Mouse (Mus musculus): Measurements from ENCODE around the gene Fry. TPM values are rescaled to one million over a fixed set of nuclear protein-coding genes. Genes with fewer than 3 reads are reported as not detected.

Fry gene
- total and polyA plus RNA-seq, 3 experiments, result 1.9 to 2.3 TPM; not detected in 1

GRCm38 (mm10) chr5:150452004-150452626 is 333.7 kb downstream of the Fry start:
- H3K79me2 ChIP-seq (ENCODE audit: control insufficient read depth, insufficient read depth, low read length, poor library complexity), result no peaks in the 10 kb centered on the region
- TF ChIP-seq ZC3H11A (IDR thresholded peaks at IDR 0.05; ENCODE audit: low read depth, low read length), result 0 out of 2 replicates have a peak, but pooled peaks have one; percentile 12
- TF ChIP-seq UBTF (IDR thresholded peaks at IDR 0.05; ENCODE audit: borderline replicate concordance, insufficient read depth, low read depth, low read length), result no peak
- TF ChIP-seq CTCF (IDR thresholded peaks at IDR 0.05 in 2 of 3, conservative IDR thresholded peaks at IDR 0.05 in 1 of 3; ENCODE audit: control insufficient read depth in 1 of 3, insufficient read depth in 1 of 3, low read depth in 2 of 3, low read length in 3 of 3, poor library complexity in 1 of 3, severe bottlenecking in 1 of 3), result peak in 2 of 3 experiments; percentile 39 to 45; a peak in 4 of 6 replicates
- TF ChIP-seq RAD21 (IDR thresholded peaks at IDR 0.05; ENCODE audit: low read depth, low read length), result peak; percentile 18
- peak; percentile 38 for TF ChIP-seq SMC3 (IDR thresholded peaks at IDR 0.05; ENCODE audit: low read depth, low read length)
- H3K27ac ChIP-seq (ENCODE audit: control insufficient read depth, low read depth, low read length), result no peak overlapping the region
- no peaks in the 10 kb centered on the region for H3K36me3 ChIP-seq (ENCODE audit: control insufficient read depth in 1 of 2, insufficient read depth in 2 of 2, low read length in 2 of 2)
- no peak overlapping the region for H3K9ac ChIP-seq (ENCODE audit: control insufficient read depth, low read depth, low read length, poor library complexity, severe bottlenecking)
- no peaks in the 10 kb centered on the region for H3K9me3 ChIP-seq (replicated peaks; ENCODE audit: insufficient read depth, low read length)
- no peak overlapping the region for H3K4me3 ChIP-seq (ENCODE audit: control insufficient read depth in 1 of 2, insufficient read depth in 1 of 2, low read depth in 2 of 2, low read length in 2 of 2)
- H3K4me1 ChIP-seq (ENCODE audit: control insufficient read depth in 1 of 2, insufficient read depth in 2 of 2, low read length in 2 of 2), result no peaks in the 10 kb centered on the region
- DNase-seq (ENCODE audit: low read depth, low spot score), result no peak
- no peaks in the 10 kb centered on the region for H3K27me3 ChIP-seq (ENCODE audit: control insufficient read depth in 1 of 2, insufficient read depth in 2 of 2, low read length in 2 of 2)

GRCm38 (mm10) chr5:150452671-150453070 is 334.2 kb downstream of the Fry start:
- no peak overlapping the region for H3K27ac ChIP-seq (ENCODE audit: control insufficient read depth, low read depth, low read length)
- TF ChIP-seq SIN3A (IDR thresholded peaks at IDR 0.05; ENCODE audit: low read length) (no peak), MXI1 (IDR thresholded peaks at IDR 0.05; ENCODE audit: low read depth, low read length) (no peak), BHLHE40 (IDR thresholded peaks at IDR 0.05; ENCODE audit: borderline replicate concordance, low read depth, low read length) (no peak), SMC3 (IDR thresholded peaks at IDR 0.05; ENCODE audit: low read depth, low read length) (no peak), ZC3H11A (IDR thresholded peaks at IDR 0.05; ENCODE audit: low read depth, low read length) (no peak), CHD1 (IDR thresholded peaks at IDR 0.05; ENCODE audit: low read depth, low read length) (no peak), RAD21 (IDR thresholded peaks at IDR 0.05; ENCODE audit: low read depth, low read length) (no peak)
- no peaks in the 10 kb centered on the region for H3K36me3 ChIP-seq (ENCODE audit: control insufficient read depth in 1 of 2, insufficient read depth in 2 of 2, low read length in 2 of 2)
- no peaks in the 10 kb centered on the region for H3K79me2 ChIP-seq (ENCODE audit: control insufficient read depth, insufficient read depth, low read length, poor library complexity)
- H3K4me1 ChIP-seq (ENCODE audit: control insufficient read depth in 1 of 2, insufficient read depth in 2 of 2, low read length in 2 of 2), result no peaks in the 10 kb centered on the region
- H3K9ac ChIP-seq (ENCODE audit: control insufficient read depth, low read depth, low read length, poor library complexity, severe bottlenecking), result no peak overlapping the region
- H3K9me3 ChIP-seq (replicated peaks; ENCODE audit: insufficient read depth, low read length), result no peaks in the 10 kb centered on the region
- H3K4me3 ChIP-seq (ENCODE audit: control insufficient read depth in 1 of 2, insufficient read depth in 1 of 2, low read depth in 2 of 2, low read length in 2 of 2), result no peak overlapping the region
- DNase-seq (ENCODE audit: low read depth, low spot score), result no peak
- no peaks in the 10 kb centered on the region for H3K27me3 ChIP-seq (ENCODE audit: control insufficient read depth in 1 of 2, insufficient read depth in 2 of 2, low read length in 2 of 2)

GRCm38 (mm10) chr5:150453490-150453889 is 335.0 kb downstream of the Fry start:
- DNase-seq (ENCODE audit: low read depth, low spot score), result peak; percentile 37
- no peaks in the 10 kb centered on the region for H3K36me3 ChIP-seq (ENCODE audit: control insufficient read depth in 1 of 2, insufficient read depth in 2 of 2, low read length in 2 of 2)
- no peaks in the 10 kb centered on the region for H3K79me2 ChIP-seq (ENCODE audit: control insufficient read depth, insufficient read depth, low read length, poor library complexity)
- H3K4me3 ChIP-seq (ENCODE audit: control insufficient read depth in 1 of 2, insufficient read depth in 1 of 2, low read depth in 2 of 2, low read length in 2 of 2), result no peak overlapping the region
- no peaks in the 10 kb centered on the region for H3K9me3 ChIP-seq (replicated peaks; ENCODE audit: insufficient read depth, low read length)
- no peak for TF ChIP-seq ZNF384 (IDR thresholded peaks at IDR 0.05; ENCODE audit: low read depth, low read length)
- no peak for TF ChIP-seq ZMIZ1 (IDR thresholded peaks at IDR 0.05; ENCODE audit: low read depth, low read length)
- TF ChIP-seq CTCF (IDR thresholded peaks at IDR 0.05 in 2 of 3, conservative IDR thresholded peaks at IDR 0.05 in 1 of 3; ENCODE audit: control insufficient read depth in 1 of 3, insufficient read depth in 1 of 3, low read depth in 2 of 3, low read length in 3 of 3, poor library complexity in 1 of 3, severe bottlenecking in 1 of 3), result peak in 2 of 3 experiments; percentile 31 to 54; a peak in 4 of 6 replicates
- H3K27ac ChIP-seq (ENCODE audit: control insufficient read depth, low read depth, low read length), result no peak overlapping the region
- no peak overlapping the region for H3K9ac ChIP-seq (ENCODE audit: control insufficient read depth, low read depth, low read length, poor library complexity, severe bottlenecking)
- H3K27me3 ChIP-seq (ENCODE audit: control insufficient read depth in 1 of 2, insufficient read depth in 2 of 2, low read length in 2 of 2), result no peaks in the 10 kb centered on the region
- H3K4me1 ChIP-seq (ENCODE audit: control insufficient read depth in 1 of 2, insufficient read depth in 2 of 2, low read length in 2 of 2), result no peaks in the 10 kb centered on the region
